ENCODE assay signal across 19 mouse cellular contexts in the genomic region with DNA sequence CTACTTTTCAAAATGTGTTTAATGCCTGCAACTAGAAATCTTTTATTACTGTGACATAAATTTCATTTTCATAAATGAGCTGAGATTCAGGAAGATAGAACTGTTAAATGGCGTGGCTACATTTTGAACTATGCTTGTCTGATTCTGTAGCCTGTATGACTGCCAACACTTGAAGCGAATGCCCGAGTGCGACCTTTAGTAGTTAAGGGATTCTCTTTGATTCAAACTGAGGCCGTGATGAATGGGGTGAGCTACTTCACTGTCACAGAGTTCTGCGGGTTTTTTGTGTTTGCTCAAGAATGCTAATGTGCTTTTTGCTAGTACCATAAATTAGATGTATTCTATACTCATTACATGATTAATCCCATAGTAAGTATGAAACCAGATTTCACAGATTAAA. TPM values are rescaled to one million over a fixed set of nuclear protein-coding genes. Genes with fewer than 3 reads are reported as not detected.
DNase-seq lines count a peak whose midpoint lies in the region; ATAC-seq lines count a peak whose summit lies in the region.
"Had no signal": no experiment of that assay in that cellular context is flagged by ENCODE, and none has a peak within 500 bp of the region (broad histone marks: within the 10 kb centered on the region; RNA-seq: fewer than 3 reads in every experiment).

No protein-coding gene starts in this region.

- H3K4me1 ChIP-seq in forebrain, embryonic 14.5 days (ENCODE audit: control insufficient read depth, insufficient read depth, low read length) = no peaks in the 10 kb centered on the region
- peaks cover 15% of the 10 kb centered on the region for H3K4me1 ChIP-seq in forebrain, embryonic 15.5 days
- no peaks in the 10 kb centered on the region for H3K4me1 ChIP-seq in midbrain, embryonic 11.5 days (ENCODE audit: control insufficient read depth, insufficient read depth, low read length)
- no peaks in the 10 kb centered on the region for H3K4me1 ChIP-seq in midbrain, embryonic 16.5 days (ENCODE audit: control insufficient read depth, insufficient read depth, low read length)
- H3K4me1 ChIP-seq in limb, embryonic 10.5 days = 0 out of 2 replicates have a peak, but pooled peaks cover under 1% of the 10 kb centered on the region
- 0 out of 2 replicates have a peak, but pooled peaks cover 5% of the 10 kb centered on the region for H3K4me1 ChIP-seq in intestine, embryonic 15.5 days (replicated peaks)

- H3K36me3 ChIP-seq in forebrain, embryonic 14.5 days (ENCODE audit: control insufficient read depth, insufficient read depth, low read length) = no peaks in the 10 kb centered on the region
- no peaks in the 10 kb centered on the region for H3K36me3 ChIP-seq in forebrain, embryonic 15.5 days
- H3K36me3 ChIP-seq in midbrain, embryonic 11.5 days (ENCODE audit: control insufficient read depth, insufficient read depth, low read length) = no peaks in the 10 kb centered on the region
- no peaks in the 10 kb centered on the region for H3K36me3 ChIP-seq in midbrain, embryonic 16.5 days (ENCODE audit: control insufficient read depth, insufficient read depth, low read length)
- H3K36me3 ChIP-seq in limb, embryonic 10.5 days = no peaks in the 10 kb centered on the region
- no peaks in the 10 kb centered on the region for H3K36me3 ChIP-seq in intestine, embryonic 15.5 days
- H3K36me3 ChIP-seq: embryonic facial prominence, embryonic 12.5 days; forebrain, embryonic 12.5 days; heart, embryonic 10.5 days; hindbrain, embryonic 12.5 days had no signal

- WGBS in forebrain, embryonic 14.5 days = 12% methylated on average over 6 of the region's 6 CpGs
- WGBS in forebrain, embryonic 15.5 days = 17% methylated on average over 6 of the region's 6 CpGs
- WGBS in midbrain, embryonic 11.5 days = 63% methylated on average over 6 of the region's 6 CpGs
- WGBS in midbrain, embryonic 16.5 days = 25% methylated on average over 6 of the region's 6 CpGs
- WGBS in limb, embryonic 10.5 days = 60% methylated on average over 6 of the region's 6 CpGs
- 62% methylated on average over 6 of the region's 6 CpGs for WGBS in intestine, embryonic 15.5 days

- H3K4me2 ChIP-seq in forebrain, embryonic 14.5 days (ENCODE audit: low read length) = no peak overlapping the region
- no peak overlapping the region for H3K4me2 ChIP-seq in forebrain, embryonic 15.5 days (replicated peaks)
- no peak overlapping the region for H3K4me2 ChIP-seq in midbrain, embryonic 11.5 days
- no peak overlapping the region for H3K4me2 ChIP-seq in midbrain, embryonic 16.5 days (ENCODE audit: low read length)
- H3K4me2 ChIP-seq in intestine, embryonic 15.5 days (replicated peaks) = no peak overlapping the region
- H3K4me2 ChIP-seq: embryonic facial prominence, embryonic 12.5 days; forebrain, embryonic 12.5 days; hindbrain, embryonic 12.5 days had no signal

- no peak overlapping the region for H3K9ac ChIP-seq in forebrain, embryonic 14.5 days (ENCODE audit: low read length)
- no peak overlapping the region for H3K9ac ChIP-seq in forebrain, embryonic 15.5 days (replicated peaks)
- H3K9ac ChIP-seq in midbrain, embryonic 11.5 days (ENCODE audit: low read length) = no peak overlapping the region
- H3K9ac ChIP-seq in midbrain, embryonic 16.5 days (ENCODE audit: low read depth, low read length) = no peak overlapping the region
- H3K9ac ChIP-seq in intestine, embryonic 15.5 days = no peak overlapping the region
- H3K9ac ChIP-seq: embryonic facial prominence, embryonic 12.5 days; forebrain, embryonic 12.5 days; hindbrain, embryonic 12.5 days had no signal

- no peaks in the 10 kb centered on the region for H3K9me3 ChIP-seq in forebrain, embryonic 14.5 days (replicated peaks; ENCODE audit: control insufficient read depth, low read length)
- H3K9me3 ChIP-seq in forebrain, embryonic 15.5 days = no peaks in the 10 kb centered on the region
- no peaks in the 10 kb centered on the region for H3K9me3 ChIP-seq in midbrain, embryonic 11.5 days (ENCODE audit: control insufficient read depth, low read length)
- no peaks in the 10 kb centered on the region for H3K9me3 ChIP-seq in midbrain, embryonic 16.5 days (replicated peaks; ENCODE audit: control insufficient read depth, low read length, poor library complexity, severe bottlenecking)
- H3K9me3 ChIP-seq in limb, embryonic 10.5 days (replicated peaks) = no peaks in the 10 kb centered on the region
- H3K9me3 ChIP-seq in intestine, embryonic 15.5 days = no peaks in the 10 kb centered on the region
- H3K9me3 ChIP-seq: embryonic facial prominence, embryonic 12.5 days; forebrain, embryonic 12.5 days; heart, embryonic 10.5 days; hindbrain, embryonic 12.5 days had no signal

- ATAC-seq in forebrain, embryonic 14.5 days = no peak
- no peak for ATAC-seq in forebrain, embryonic 15.5 days (replicated peaks)
- no peak for ATAC-seq in midbrain, embryonic 11.5 days (ENCODE audit: low FRiP score)
- no peak for ATAC-seq in midbrain, embryonic 16.5 days
- no peak for ATAC-seq in intestine, embryonic 15.5 days
- ATAC-seq: intestine, embryonic 16.5 days had no signal

- no peak overlapping the region for H3K27ac ChIP-seq in forebrain, embryonic 14.5 days (ENCODE audit: low read depth, low read length)
- H3K27ac ChIP-seq in forebrain, embryonic 15.5 days (replicated peaks) = no peak overlapping the region
- H3K27ac ChIP-seq in midbrain, embryonic 11.5 days (ENCODE audit: low read depth, low read length) = no peak overlapping the region
- no peak overlapping the region for H3K27ac ChIP-seq in midbrain, embryonic 16.5 days (ENCODE audit: low read length)
- H3K27ac ChIP-seq in limb, embryonic 10.5 days = no peak overlapping the region
- no peak overlapping the region for H3K27ac ChIP-seq in intestine, embryonic 15.5 days
- H3K27ac ChIP-seq: embryonic facial prominence, embryonic 12.5 days; forebrain, embryonic 12.5 days; gastrocnemius, adult 2 months; heart, embryonic 10.5 days; hindbrain, embryonic 12.5 days had no signal

- H3K4me3 ChIP-seq in forebrain, embryonic 14.5 days (ENCODE audit: low read depth, low read length) = no peak overlapping the region
- H3K4me3 ChIP-seq in forebrain, embryonic 15.5 days = no peak overlapping the region
- H3K4me3 ChIP-seq in midbrain, embryonic 11.5 days (ENCODE audit: low read depth, low read length) = no peak overlapping the region
- no peak overlapping the region for H3K4me3 ChIP-seq in midbrain, embryonic 16.5 days (ENCODE audit: low read depth, low read length)
- no peak overlapping the region for H3K4me3 ChIP-seq in limb, embryonic 10.5 days
- H3K4me3 ChIP-seq in intestine, embryonic 15.5 days (replicated peaks) = no peak overlapping the region
- H3K4me3 ChIP-seq: embryonic facial prominence, embryonic 12.5 days; forebrain, embryonic 12.5 days; gastrocnemius, adult 2 months; heart, embryonic 10.5 days; hindbrain, embryonic 12.5 days had no signal

- no peaks in the 10 kb centered on the region for H3K27me3 ChIP-seq in forebrain, embryonic 14.5 days (replicated peaks; ENCODE audit: control insufficient read depth, insufficient read depth, low read length)
- no peaks in the 10 kb centered on the region for H3K27me3 ChIP-seq in forebrain, embryonic 15.5 days
- no peaks in the 10 kb centered on the region for H3K27me3 ChIP-seq in midbrain, embryonic 11.5 days (ENCODE audit: control insufficient read depth, insufficient read depth, low read length)
- H3K27me3 ChIP-seq in midbrain, embryonic 16.5 days (ENCODE audit: control insufficient read depth, insufficient read depth, low read depth, low read length) = no peaks in the 10 kb centered on the region
- H3K27me3 ChIP-seq in limb, embryonic 10.5 days (ENCODE audit: low read depth, poor library complexity, severe bottlenecking) = peaks cover 33% of the 10 kb centered on the region
- no peaks in the 10 kb centered on the region for H3K27me3 ChIP-seq in intestine, embryonic 15.5 days (replicated peaks)
- H3K27me3 ChIP-seq: embryonic facial prominence, embryonic 12.5 days had no signal

- peak; percentile 32 for DNase-seq in forebrain, embryonic 14.5 days (ENCODE audit: low spot score)
- DNase-seq in midbrain, embryonic 11.5 days (ENCODE audit: low spot score, missing footprints) = peak; percentile 73
- peak; percentile 35 for DNase-seq in embryo, embryonic 10.5 days (ENCODE audit: low spot score)
- peak; percentile 7 for DNase-seq in limb, embryonic 10.5 days (ENCODE audit: low spot score)
- DNase-seq: adrenal gland, postnatal 25 days; cerebellum, adult 2 months; cerebellum, postnatal 10 days; gastrocnemius, adult 2 months; gastrocnemius, postnatal 25 days; heart, postnatal 10 days; heart, postnatal 4 days had no signal

RNA-seq across cellular contexts. Expression of gene Tom1l1, which starts 2.2 kb away (rescaled TPM):
- 13.9 and 14.0 TPM in 2 replicates for polyA plus RNA-seq in forebrain, embryonic 14.5 days (2014; fragmentation: Nextera tagmentation; extraction: Ambion mirVana)
- polyA plus RNA-seq in forebrain, embryonic 15.5 days (2015; fragmentation: Nextera tagmentation; extraction: Ambion mirVana) = 11.6 and 12.7 TPM in 2 replicates
- 17.4 and 18.7 TPM in 2 replicates for polyA plus RNA-seq in midbrain, embryonic 11.5 days (2014; fragmentation: Nextera tagmentation; extraction: Ambion mirVana)
- 18.6 and 19.8 TPM in 2 replicates for polyA plus RNA-seq in midbrain, embryonic 16.5 days (2015; fragmentation: Nextera tagmentation; extraction: Ambion mirVana)
- polyA plus RNA-seq in limb, embryonic 10.5 days (2016; fragmentation: Nextera tagmentation; extraction: Ambion mirVana) = 11.1 and 12.4 TPM in 2 replicates
- polyA plus RNA-seq in intestine, embryonic 15.5 days (2015; fragmentation: Nextera tagmentation; extraction: Ambion mirVana) = 57.3 and 59.6 TPM in 2 replicates

RNA-seq across cellular contexts. Expression of gene Cox11, which starts 52.4 kb away (rescaled TPM):
- 21.4 and 22.1 TPM in 2 replicates for polyA plus RNA-seq in forebrain, embryonic 14.5 days (2014; fragmentation: Nextera tagmentation; extraction: Ambion mirVana)
- 38.0 and 39.9 TPM in 2 replicates for polyA plus RNA-seq in forebrain, embryonic 15.5 days (2015; fragmentation: Nextera tagmentation; extraction: Ambion mirVana)
- polyA plus RNA-seq in midbrain, embryonic 11.5 days (2014; fragmentation: Nextera tagmentation; extraction: Ambion mirVana) = 24.6 and 26.4 TPM in 2 replicates
- polyA plus RNA-seq in midbrain, embryonic 16.5 days (2015; fragmentation: Nextera tagmentation; extraction: Ambion mirVana) = 38.5 and 39.7 TPM in 2 replicates
- 33.3 and 41.7 TPM in 2 replicates for polyA plus RNA-seq in limb, embryonic 10.5 days (2016; fragmentation: Nextera tagmentation; extraction: Ambion mirVana)
- 34.0 and 35.9 TPM in 2 replicates for polyA plus RNA-seq in intestine, embryonic 15.5 days (2015; fragmentation: Nextera tagmentation; extraction: Ambion mirVana)

RNA-seq across cellular contexts. Expression of gene Stxbp4, which starts 52.5 kb away (rescaled TPM):
- polyA plus RNA-seq in forebrain, embryonic 14.5 days (2014; fragmentation: Nextera tagmentation; extraction: Ambion mirVana) = 14.7 and 16.8 TPM in 2 replicates
- polyA plus RNA-seq in forebrain, embryonic 15.5 days (2015; fragmentation: Nextera tagmentation; extraction: Ambion mirVana) = 20.8 and 20.9 TPM in 2 replicates
- polyA plus RNA-seq in midbrain, embryonic 11.5 days (2014; fragmentation: Nextera tagmentation; extraction: Ambion mirVana) = 36.5 and 41.8 TPM in 2 replicates
- polyA plus RNA-seq in midbrain, embryonic 16.5 days (2015; fragmentation: Nextera tagmentation; extraction: Ambion mirVana) = 17.4 and 19.6 TPM in 2 replicates
- polyA plus RNA-seq in limb, embryonic 10.5 days (2016; fragmentation: Nextera tagmentation; extraction: Ambion mirVana) = 33.0 and 37.4 TPM in 2 replicates
- 13.5 and 15.3 TPM in 2 replicates for polyA plus RNA-seq in intestine, embryonic 15.5 days (2015; fragmentation: Nextera tagmentation; extraction: Ambion mirVana)

Comparison
In these comparisons a context has a peak if more than half of its experiments do, and no peak if none do; other contexts are left out.
1. DNase-seq: peak in every context shown above with its lines; median percentile 73 in midbrain, embryonic 11.5 days; 35 in embryo, embryonic 10.5 days; 32 in forebrain, embryonic 14.5 days; 7 in limb, embryonic 10.5 days.